Mouse (Mus musculus) liver, embryonic 12.5 days (tissue): ENCODE results near the gene Tuba8. TPM values are rescaled to one million over a fixed set of nuclear protein-coding genes. Genes with fewer than 3 reads are reported as not detected.
A peak's percentile ranks its signal among the peaks of the same experiment; 100 is the strongest.

Source experiments
- ATAC-seq: fragments of 200-750 bp; cut with Nextera tagmentation; 2 replicates; pipeline ENCODE4 v1.8.0; 2017; ENCODE audit warnings: moderate number of reproducible peaks, mild to moderate bottlenecking, moderate library complexity
- H3K27ac ChIP-seq: fragments of 300-500 bp; sonication (generic); 2 replicates; pipeline ENCODE4 v1.5.1; 2016; ENCODE audit warnings: mild to moderate bottlenecking
- H3K27me3 ChIP-seq: fragments of 300-500 bp; sonication (generic); replicated peaks from 2 replicates; pipeline ENCODE4 v1.6.1; 2016; ENCODE audit warnings: mild to moderate bottlenecking, moderate library complexity
- H3K36me3 ChIP-seq: fragments of 300-500 bp; sonication (generic); 2 replicates; pipeline ENCODE4 v1.6.1; 2016; ENCODE audit warnings: mild to moderate bottlenecking, moderate library complexity
- H3K4me1 ChIP-seq: fragments of 300-500 bp; sonication (generic); 2 replicates; pipeline ENCODE4 v1.6.1; 2016
- H3K4me2 ChIP-seq: fragments of 300-500 bp; sonication (generic); 2 replicates; pipeline ENCODE4 v1.6.1; 2016; ENCODE audit warnings: mild to moderate bottlenecking, moderate library complexity
- H3K4me3 ChIP-seq: fragments of 300-500 bp; sonication (generic); 2 replicates; pipeline ENCODE4 v1.5.1; 2016; ENCODE audit warnings: mild to moderate bottlenecking, moderate library complexity
- H3K9ac ChIP-seq: fragments of 300-500 bp; sonication (generic); 2 replicates; pipeline ENCODE4 v1.6.1; 2016; ENCODE audit warnings: mild to moderate bottlenecking, moderate library complexity
- H3K9me3 ChIP-seq: fragments of 300-500 bp; sonication (generic); replicated peaks from 2 replicates; pipeline ENCODE4 v1.6.1; 2016; ENCODE audit warnings: mild to moderate bottlenecking, moderate library complexity
- WGBS: fragments of 180-500 bp; shearing (Covaris S2); methylation state at CpG from one replicate; pipeline ENCODE4 v1.1.7; 2016; ENCODE audit not compliant: insufficient replicate concordance; 5-methylcytosine and 5-hydroxymethylcytosine counted together
- polyA plus RNA-seq: library from polyadenylated mRNA; unstranded; fragments of >200 nt; fragmentation: Nextera tagmentation; extraction: Ambion mirVana; gene quantifications from 2 replicates; pipeline ENCODE4 v1.2.1, GENCODE M21; 2016

Gene Tuba8
- 7.2 and 8.4 TPM in 2 replicates for polyA plus RNA-seq

GRCm38 (mm10) chr6:121210149-121210925 lies at the start of gene Tuba8:
Tuba8 (plus strand) TSS chr6:121210696.
- peak within 1 kb of the TSS; percentile 18 for H3K9ac ChIP-seq
- H3K4me3 ChIP-seq, result peak within 1 kb of the TSS; percentile 47
- H3K36me3 ChIP-seq, result no peaks in the 10 kb centered on the region
- 2% methylated on average over 30 of the region's 30 CpGs for WGBS
- H3K27ac ChIP-seq, result no peak within 1 kb of the TSS
- peaks cover 41% of the 10 kb centered on the region for H3K27me3 ChIP-seq
- peak within 1 kb of the TSS; percentile 69 for H3K4me2 ChIP-seq
- peaks cover 34% of the 10 kb centered on the region for H3K4me1 ChIP-seq
- H3K9me3 ChIP-seq, result no peaks in the 10 kb centered on the region
- peak; percentile 59 for ATAC-seq

GRCm38 (mm10) chr6:121162616-121163015 lies 47.9 kb upstream of the Tuba8 start:
- no peaks in the 10 kb centered on the region for H3K9me3 ChIP-seq
- no peak for ATAC-seq
- no peak overlapping the region for H3K9ac ChIP-seq
- peaks cover 26% of the 10 kb centered on the region for H3K27me3 ChIP-seq
- peaks cover 19% of the 10 kb centered on the region for H3K4me1 ChIP-seq
- no peaks in the 10 kb centered on the region for H3K36me3 ChIP-seq
- 71% methylated on average over 12 of the region's 12 CpGs for WGBS
- H3K27ac ChIP-seq, result no peak overlapping the region
- no peak overlapping the region for H3K4me2 ChIP-seq
- H3K4me3 ChIP-seq, result no peak overlapping the region

- H3K4me3 ChIP-seq, result no peak overlapping the region
- no peak overlapping the region for H3K27ac ChIP-seq
- H3K9me3 ChIP-seq, result no peaks in the 10 kb centered on the region
- H3K9ac ChIP-seq, result no peak overlapping the region
- 51% methylated on average over 10 of the region's 10 CpGs for WGBS
- H3K4me1 ChIP-seq, result peaks cover 8% of the 10 kb centered on the region; the same call in 1 of the 2 replicates
- H3K27me3 ChIP-seq, result peaks cover 17% of the 10 kb centered on the region
- 0 out of 2 replicates have a peak overlapping the region, but pooled peaks have one; percentile 8 for H3K4me2 ChIP-seq
- H3K36me3 ChIP-seq, result no peaks in the 10 kb centered on the region
- peak; percentile 58 for ATAC-seq
Observed at GRCm38 (mm10) chr6:121166098-121166552, 44.4 kb upstream of the Tuba8 start.

GRCm38 (mm10) chr6:121167381-121167975 lies 43.0 kb upstream of the Tuba8 start:
- 57% methylated on average over 7 of the region's 7 CpGs for WGBS
- no peak overlapping the region for H3K27ac ChIP-seq
- no peaks in the 10 kb centered on the region for H3K9me3 ChIP-seq
- no peak for ATAC-seq
- H3K27me3 ChIP-seq, result peaks cover 27% of the 10 kb centered on the region
- no peak overlapping the region for H3K4me2 ChIP-seq
- H3K4me1 ChIP-seq, result peaks cover 8% of the 10 kb centered on the region; the same call in 1 of the 2 replicates
- no peak overlapping the region for H3K9ac ChIP-seq
- H3K36me3 ChIP-seq, result no peaks in the 10 kb centered on the region
- H3K4me3 ChIP-seq, result no peak overlapping the region

GRCm38 (mm10) chr6:121171102-121171501 lies 39.4 kb upstream of the Tuba8 start:
- Histone ChIP-seq H3K27me3 (peaks cover 36% of the 10 kb centered on the region), H3K36me3 (no peaks in the 10 kb centered on the region), H3K27ac (no peak overlapping the region), H3K4me2 (no peak overlapping the region), H3K4me3 (no peak overlapping the region), H3K4me1 (peaks cover 2% of the 10 kb centered on the region), H3K9me3 (no peaks in the 10 kb centered on the region), H3K9ac (no peak overlapping the region)
- ATAC-seq, result no peak
- 70% methylated on average over 6 of the region's 6 CpGs for WGBS

GRCm38 (mm10) chr6:121173471-121173870 lies 37.0 kb upstream of the Tuba8 start:
- 55% methylated on average over 5 of the region's 5 CpGs for WGBS
- H3K9ac ChIP-seq, result no peak overlapping the region
- H3K4me3 ChIP-seq, result no peak overlapping the region
- H3K9me3 ChIP-seq, result no peaks in the 10 kb centered on the region
- peaks cover 28% of the 10 kb centered on the region for H3K27me3 ChIP-seq
- no peak overlapping the region for H3K4me2 ChIP-seq
- no peaks in the 10 kb centered on the region for H3K36me3 ChIP-seq
- no peak for ATAC-seq
- peaks cover 13% of the 10 kb centered on the region for H3K4me1 ChIP-seq
- H3K27ac ChIP-seq, result no peak overlapping the region

- Histone ChIP-seq H3K36me3 (no peaks in the 10 kb centered on the region), H3K27me3 (peaks cover 28% of the 10 kb centered on the region), H3K4me2 (no peak overlapping the region), H3K27ac (no peak overlapping the region), H3K9ac (no peak overlapping the region), H3K9me3 (no peaks in the 10 kb centered on the region), H3K4me1 (peaks cover 13% of the 10 kb centered on the region), H3K4me3 (no peak overlapping the region)
- ATAC-seq, result no peak
- WGBS, result 76% methylated on average over 6 of the region's 6 CpGs
Observed at GRCm38 (mm10) chr6:121174761-121175160, 35.7 kb upstream of the Tuba8 start.

- H3K4me2 ChIP-seq, result no peak overlapping the region
- WGBS, result 35% methylated on average over 14 of the region's 14 CpGs
- ATAC-seq, result no peak
Observed at GRCm38 (mm10) chr6:121176011-121176730, 34.3 kb upstream of the Tuba8 start.

GRCm38 (mm10) chr6:121176731-121177098 lies 33.8 kb upstream of the Tuba8 start:
- no peak overlapping the region for H3K4me2 ChIP-seq

More at GRCm38 (mm10) chr6:121176011-121176730, 34.3 kb upstream of the Tuba8 start:
- no peak overlapping the region for H3K27ac ChIP-seq
- H3K9me3 ChIP-seq, result no peaks in the 10 kb centered on the region
- H3K4me3 ChIP-seq, result no peak overlapping the region
- peaks cover 28% of the 10 kb centered on the region for H3K27me3 ChIP-seq
- no peak overlapping the region for H3K9ac ChIP-seq
- H3K36me3 ChIP-seq, result no peaks in the 10 kb centered on the region
- peaks cover 13% of the 10 kb centered on the region for H3K4me1 ChIP-seq

GRCm38 (mm10) chr6:121177118-121177708 lies 33.3 kb upstream of the Tuba8 start:
- 67% methylated on average over 7 of the region's 7 CpGs for WGBS
- H3K27ac ChIP-seq, result no peak overlapping the region
- no peak overlapping the region for H3K4me3 ChIP-seq

More at GRCm38 (mm10) chr6:121176731-121177098, 33.8 kb upstream of the Tuba8 start:
- H3K9me3 ChIP-seq, result no peaks in the 10 kb centered on the region
- no peak overlapping the region for H3K4me3 ChIP-seq
- no peak overlapping the region for H3K27ac ChIP-seq
- no peaks in the 10 kb centered on the region for H3K36me3 ChIP-seq
- H3K27me3 ChIP-seq, result peaks cover 24% of the 10 kb centered on the region
- no peak for ATAC-seq
- no peak overlapping the region for H3K9ac ChIP-seq
- H3K4me1 ChIP-seq, result peaks cover 13% of the 10 kb centered on the region
- WGBS, result 39% methylated on average over 4 of the region's 4 CpGs

GRCm38 (mm10) chr6:121178700-121179358 lies 31.7 kb upstream of the Tuba8 start:
- Histone ChIP-seq H3K36me3 (no peaks in the 10 kb centered on the region), H3K9me3 (no peaks in the 10 kb centered on the region), H3K4me3 (no peak overlapping the region), H3K4me1 (peaks cover 17% of the 10 kb centered on the region), H3K9ac (no peak overlapping the region), H3K4me2 (no peak overlapping the region), H3K27me3 (peaks cover 12% of the 10 kb centered on the region), H3K27ac (no peak overlapping the region)
- WGBS, result 48% methylated on average over 7 of the region's 7 CpGs
- ATAC-seq, result no peak

More at GRCm38 (mm10) chr6:121177118-121177708, 33.3 kb upstream of the Tuba8 start:
- Histone ChIP-seq H3K4me1 (peaks cover 13% of the 10 kb centered on the region), H3K9me3 (no peaks in the 10 kb centered on the region), H3K27me3 (peaks cover 19% of the 10 kb centered on the region), H3K36me3 (no peaks in the 10 kb centered on the region), H3K9ac (no peak overlapping the region), H3K4me2 (no peak overlapping the region)
- 0 out of 2 replicates have a peak, but pooled peaks have one; percentile 17 for ATAC-seq
